Mouse (Mus musculus) stomach, embryonic 15.5 days (tissue): ENCODE results near the gene Gm11007. TPM values are rescaled to one million over a fixed set of nuclear protein-coding genes. Genes with fewer than 3 reads are reported as not detected.
"Not testable (repeated sequence)": the region's sequence is repeated elsewhere in the genome, so short reads cannot be mapped to it uniquely, and the experiment has no call there.

ENCODE experiments used
- ATAC-seq: fragments of 200-750 bp; cut with Nextera tagmentation; 2 replicates; pipeline ENCODE4 v1.8.0; 2017; ENCODE audit warnings: low read depth, moderate number of reproducible peaks, moderate TSS enrichment; ENCODE audit not compliant: insufficient read depth, low FRiP score
- H3K27ac ChIP-seq: fragments of 300-500 bp; sonication (generic); 2 replicates; pipeline ENCODE4 v1.5.1; 2015; ENCODE audit warnings: mild to moderate bottlenecking, inconsistent platforms
- H3K27me3 ChIP-seq: fragments of 300-500 bp; sonication (generic); replicated peaks from 2 replicates; pipeline ENCODE4 v1.6.1; 2015; ENCODE audit warnings: inconsistent platforms
- H3K36me3 ChIP-seq: fragments of 300-500 bp; sonication (generic); 2 replicates; pipeline ENCODE4 v1.6.1; 2015; ENCODE audit warnings: inconsistent platforms
- H3K4me1 ChIP-seq: fragments of 300-500 bp; sonication (generic); 2 replicates; pipeline ENCODE4 v1.6.1; 2015; ENCODE audit warnings: inconsistent platforms
- H3K4me2 ChIP-seq: fragments of 300-500 bp; sonication (generic); 2 replicates; pipeline ENCODE4 v1.6.1; 2015; ENCODE audit warnings: mild to moderate bottlenecking, inconsistent platforms
- H3K4me3 ChIP-seq: fragments of 300-500 bp; sonication (generic); replicated peaks from 2 replicates; pipeline ENCODE4 v1.5.1; 2015; ENCODE audit warnings: inconsistent platforms
- H3K9ac ChIP-seq: fragments of 300-500 bp; sonication (generic); 2 replicates; pipeline ENCODE4 v1.6.1; 2015; ENCODE audit warnings: inconsistent platforms
- H3K9me3 ChIP-seq: fragments of 300-500 bp; sonication (generic); 2 replicates; pipeline ENCODE4 v1.6.1; 2016; ENCODE audit warnings: inconsistent platforms
- WGBS: fragments of 180-500 bp; shearing (Covaris S2); methylation state at CpG from one replicate; pipeline ENCODE4 v1.1.7; 2015; 5-methylcytosine and 5-hydroxymethylcytosine counted together
- polyA plus RNA-seq: library from polyadenylated mRNA; unstranded; fragments of >200 nt; fragmentation: Nextera tagmentation; extraction: Ambion mirVana; gene quantifications from 2 replicates; pipeline ENCODE4 v1.2.1, GENCODE M21; 2015

The Gm11007 gene
- polyA plus RNA-seq = not detected in 2 replicates

- H3K9me3 ChIP-seq, H3K4me2 ChIP-seq, ATAC-seq, H3K4me3 ChIP-seq, H3K27me3 ChIP-seq, H3K36me3 ChIP-seq, H3K9ac ChIP-seq, H3K27ac ChIP-seq, H3K4me1 ChIP-seq: not testable (repeated sequence)
- no CpG with 5 or more reads among the region's 2 CpGs for WGBS
These were observed at the start of gene Gm11007 for GRCm38 (mm10) chr2:175643678-175644077. Gm11007 (plus strand) TSS chr2:175643978.

Other genes starting within 250 kb of the Gm11007 start
- gene Gm4724, start 208.2 kb upstream of the Gm11007 start, polyA plus RNA-seq = 9.3 and 9.9 TPM in 2 replicates
- 6.3 and 7.7 TPM in 2 replicates for gene Zfp965, start 174.0 kb upstream of the Gm11007 start, polyA plus RNA-seq
- 21.5 and 29.2 TPM in 2 replicates for gene Zfp969, start 59.7 kb downstream of the Gm11007 start, polyA plus RNA-seq
- not detected in 2 replicates for gene Gm2007, start 97.6 kb downstream of the Gm11007 start, polyA plus RNA-seq
- gene Gm14288, start 157.1 kb downstream of the Gm11007 start, polyA plus RNA-seq = 3.9 and 4.4 TPM in 2 replicates
- 18.1 and 18.2 TPM in 2 replicates for gene Gm6710, start 225.2 kb downstream of the Gm11007 start, polyA plus RNA-seq